Mouse (Mus musculus) cortical plate, adult 2 months (tissue): ENCODE results near the gene Ech1. TPM values are rescaled to one million over a fixed set of nuclear protein-coding genes. Genes with fewer than 3 reads are reported as not detected.

Experiments
- H3K27ac ChIP-seq: fragments of 200-500 bp; 2 replicates; pipeline ENCODE4 v1.5.1; 2012; ENCODE audit warnings: low read length, control low read depth, inconsistent platforms; ENCODE audit not compliant: insufficient read depth
- H3K4me1 ChIP-seq: fragments of 200-500 bp; 2 replicates; pipeline ENCODE4 v1.6.1; 2011; ENCODE audit warnings: low read length; ENCODE audit not compliant: control insufficient read depth, insufficient read depth
- H3K4me3 ChIP-seq: fragments of 200-500 bp; 2 replicates; pipeline ENCODE4 v1.5.1; 2011; ENCODE audit warnings: mild to moderate bottlenecking, low read length, control low read depth; ENCODE audit not compliant: insufficient read depth
- CTCF ChIP-seq: fragments of 200-500 bp; IDR thresholded peaks from 2 replicates; pipeline ENCODE4 v1.5.1; 2011; ENCODE audit warnings: mild to moderate bottlenecking, control low read depth, low read length; ENCODE audit not compliant: insufficient read depth; ENCODE audit errors: extremely low read depth
- POLR2A ChIP-seq: fragments of 200-500 bp; IDR thresholded peaks from 2 replicates; pipeline ENCODE4 v1.6.1; 2011; ENCODE audit warnings: mild to moderate bottlenecking, low read length, control low read depth; ENCODE audit not compliant: insufficient read depth; ENCODE audit errors: extremely low read depth
- polyA plus RNA-seq: library from polyadenylated mRNA; depleted of rRNA; stranded (reverse); fragments of >200 nt; gene quantifications from 2 replicates; pipeline ENCODE4 v1.2.3, GENCODE M21; 2012; rRNA removed

Gene Ech1
- 90.4 and 92.9 TPM in 2 replicates for polyA plus RNA-seq

DNA sequence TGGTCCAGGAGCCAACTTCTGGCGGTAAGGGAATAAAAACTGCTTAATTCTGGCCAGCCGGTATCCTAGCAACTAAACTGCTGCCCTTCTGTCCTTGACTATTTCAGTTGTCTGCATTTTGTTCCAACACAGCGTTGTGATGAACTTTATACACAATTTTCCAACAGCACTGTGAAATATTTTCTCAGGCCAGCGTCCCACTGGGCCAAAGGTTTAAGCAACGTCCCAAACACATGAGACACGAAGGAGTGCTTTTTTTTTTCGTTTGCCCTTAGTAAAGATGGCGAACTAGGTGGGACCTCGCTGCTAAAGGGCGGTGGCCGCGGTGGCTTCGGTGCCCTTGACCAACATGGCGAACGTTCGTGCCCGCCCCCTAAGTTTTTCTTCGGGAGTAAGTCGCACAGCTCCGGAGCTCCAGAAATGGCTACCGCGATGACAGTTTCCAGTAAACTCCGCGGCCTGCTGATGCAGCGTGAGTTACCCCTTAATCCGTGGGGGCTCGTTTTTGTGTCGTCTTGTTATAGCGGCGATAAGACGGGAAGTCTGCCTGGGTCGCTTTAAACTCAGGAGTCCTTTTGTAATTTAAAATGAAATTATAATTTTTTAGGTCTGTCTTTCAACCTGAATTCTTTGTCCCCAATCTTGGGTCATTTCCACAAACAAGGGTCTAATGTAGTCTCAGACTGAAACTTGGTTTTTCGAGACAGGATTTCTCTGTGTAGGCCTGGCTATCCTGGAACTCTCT lies at the start of gene Ech1:
TSS of gene Ech1 (plus strand) at position 277 of the 745 bp plus-strand sequence.
- Histone ChIP-seq H3K4me1 (peaks cover 13% of the 10 kb centered on the region), H3K4me3 (peak within 1 kb of the TSS; percentile 47), H3K27ac (peak within 1 kb of the TSS; percentile 93)
- peak; percentile 73 for TF ChIP-seq POLR2A
- no peak for TF ChIP-seq CTCF

DNA sequence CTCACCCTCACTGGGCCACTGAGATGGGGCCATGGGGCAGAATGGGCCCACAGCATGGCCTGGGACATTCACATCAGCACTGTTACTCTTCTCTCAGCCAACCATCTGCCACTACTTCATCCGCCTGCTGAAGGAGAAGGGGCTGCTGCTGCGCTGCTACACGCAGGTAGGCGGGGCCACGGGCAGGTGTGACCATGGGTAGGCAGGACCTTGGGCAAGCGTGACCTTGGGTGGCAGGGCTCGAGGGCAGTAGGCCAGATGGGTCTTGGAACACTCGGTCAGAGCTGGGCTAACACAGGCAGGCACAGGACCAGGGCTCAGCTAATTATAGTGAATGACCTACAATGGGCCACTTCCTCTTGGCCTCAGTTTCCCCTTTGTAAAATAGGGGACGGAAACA lies 46.2 kb upstream of the Ech1 start:
- TF ChIP-seq CTCF: no peak
- no peak for TF ChIP-seq POLR2A

DNA sequence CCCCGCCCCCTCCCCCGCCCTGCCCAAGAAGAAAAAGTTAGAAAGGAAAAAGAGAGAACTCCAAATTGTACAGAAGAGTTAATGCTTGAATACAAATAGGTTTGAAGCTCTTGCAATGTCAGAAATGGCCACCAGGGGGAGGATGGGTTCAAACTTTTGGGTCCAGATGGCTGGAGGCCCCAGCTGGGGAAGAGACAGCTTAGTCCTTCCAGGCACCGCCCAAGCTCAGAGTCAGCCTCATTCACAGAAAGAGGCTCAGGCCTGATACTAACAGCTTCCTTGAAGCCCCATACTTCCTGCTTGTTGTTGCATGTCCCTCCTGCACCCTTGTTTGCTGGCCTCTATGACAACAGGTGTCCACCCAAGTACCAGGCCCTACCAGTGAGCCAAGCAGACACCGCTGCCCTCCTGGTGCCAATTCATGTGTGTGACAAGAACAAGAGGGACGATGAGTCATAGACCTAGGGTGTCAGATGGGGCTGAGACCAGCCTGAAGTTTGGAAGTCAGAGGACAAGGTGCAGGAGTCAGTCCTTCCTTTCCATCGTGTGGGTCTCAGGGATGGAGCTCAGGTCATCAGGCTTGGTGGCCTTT lies 44.9 kb upstream of the Ech1 start:
- Histone ChIP-seq H3K4me1 (peaks cover 6% of the 10 kb centered on the region; the same call in 1 of the 2 replicates), H3K27ac (0 out of 2 replicates have a peak overlapping the region, but pooled peaks have one; percentile 0), H3K4me3 (no peak overlapping the region)
- TF ChIP-seq CTCF (peak; percentile 70), POLR2A (no peak)

More for the DNA sequence above, 46.2 kb upstream of the Ech1 start:
- Histone ChIP-seq H3K27ac (no peak overlapping the region), H3K4me3 (no peak overlapping the region), H3K4me1 (peaks cover 6% of the 10 kb centered on the region; the same call in 1 of the 2 replicates)

DNA sequence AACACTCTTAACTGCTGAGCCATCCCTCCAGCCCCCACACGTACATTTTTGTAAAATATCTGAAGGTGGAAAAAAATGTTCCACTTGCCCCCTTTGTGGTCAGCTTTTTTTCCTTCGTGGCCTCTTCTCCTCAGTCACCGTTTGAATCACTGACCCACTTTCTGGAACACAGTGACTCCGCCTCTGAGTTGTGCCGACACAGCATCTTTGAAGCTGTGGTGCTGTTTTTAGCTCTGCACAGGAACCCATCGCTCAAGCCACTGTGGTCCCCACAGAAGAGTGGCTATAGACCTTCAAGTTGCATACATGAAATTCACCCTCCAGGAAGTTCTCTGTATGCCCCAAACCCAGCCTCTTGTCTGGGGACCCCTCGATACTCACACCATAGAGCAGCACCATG lies 44.2 kb upstream of the Ech1 start:
- peak overlapping the region; percentile 78; the same call in 1 of the 2 replicates for H3K27ac ChIP-seq
- peaks cover 6% of the 10 kb centered on the region; the same call in 1 of the 2 replicates for H3K4me1 ChIP-seq
- TF ChIP-seq CTCF: no peak
- TF ChIP-seq POLR2A: no peak
- H3K4me3 ChIP-seq: no peak overlapping the region

DNA sequence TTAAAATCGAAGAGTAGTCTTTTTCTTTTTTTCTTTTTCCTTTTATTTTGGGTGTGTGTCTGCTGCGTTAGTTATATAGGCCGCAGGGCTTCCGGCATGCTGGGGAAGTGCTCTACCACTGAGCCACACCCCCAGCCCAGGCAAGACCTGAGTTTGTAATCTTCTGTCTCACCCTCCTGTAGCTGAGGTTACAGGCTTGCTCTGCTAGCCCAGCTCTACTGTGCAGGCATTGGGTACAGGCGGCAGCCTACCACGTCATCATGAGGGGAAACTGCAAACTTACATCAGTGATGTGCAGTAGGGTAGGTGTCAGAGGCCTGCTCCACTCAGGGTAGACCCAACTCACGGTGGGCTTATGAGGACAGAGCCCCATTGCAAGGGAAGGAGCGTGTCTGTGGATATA lies 43.8 kb upstream of the Ech1 start:
- TF ChIP-seq CTCF (no peak), POLR2A (no peak)
- H3K4me3 ChIP-seq: no peak overlapping the region
- peak overlapping the region; percentile 78; the same call in 1 of the 2 replicates for H3K27ac ChIP-seq

DNA sequence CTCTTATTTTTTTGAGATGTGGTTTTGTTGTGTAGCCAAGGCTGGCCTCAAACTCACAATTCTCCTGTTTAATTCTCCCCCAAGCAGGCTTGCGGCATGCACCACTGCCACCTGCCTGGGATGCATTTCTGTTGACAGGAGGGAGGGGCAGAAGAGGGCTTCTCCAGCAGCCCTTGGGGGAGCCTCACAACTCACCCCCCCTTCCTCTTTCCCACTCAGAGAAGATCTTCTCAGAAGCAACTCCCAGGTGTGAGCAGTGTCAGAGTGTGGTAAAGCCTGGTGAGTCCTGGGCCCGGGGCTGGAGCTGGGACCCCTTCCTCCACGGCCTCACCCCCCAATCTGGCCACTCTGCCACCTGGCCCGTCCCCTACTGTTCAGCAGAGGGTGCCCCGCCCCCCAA lies 39.9 kb upstream of the Ech1 start:
- no peak overlapping the region for H3K4me3 ChIP-seq

More for the DNA sequence above, 43.8 kb upstream of the Ech1 start:
- H3K4me1 ChIP-seq: peaks cover 6% of the 10 kb centered on the region; the same call in 1 of the 2 replicates

DNA sequence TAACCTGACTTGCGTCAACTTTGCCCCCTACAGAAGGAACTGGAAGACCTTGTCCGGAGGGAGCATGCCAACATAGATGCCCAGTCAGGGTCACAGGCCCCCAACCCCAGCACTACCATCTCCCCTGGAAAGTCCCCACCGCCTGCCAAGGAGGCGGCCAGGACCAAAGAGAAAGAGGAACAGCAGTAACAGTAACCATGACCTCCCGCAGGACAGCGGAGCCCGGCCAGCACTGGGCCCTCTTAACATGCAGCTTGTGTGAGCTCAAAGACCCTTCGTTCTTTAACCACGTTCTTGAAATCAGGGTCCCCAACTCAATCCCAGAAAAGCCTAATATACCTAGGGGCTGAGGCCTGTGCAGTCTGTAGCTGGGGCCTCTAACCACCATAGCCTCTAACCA lies 37.1 kb upstream of the Ech1 start:
- H3K27ac ChIP-seq: no peak overlapping the region
- H3K4me3 ChIP-seq: no peak overlapping the region
- H3K4me1 ChIP-seq: no peaks in the 10 kb centered on the region
- TF ChIP-seq CTCF: no peak
- no peak for TF ChIP-seq POLR2A

More for the DNA sequence above, 39.9 kb upstream of the Ech1 start:
- Histone ChIP-seq H3K27ac (no peak overlapping the region), H3K4me1 (peaks cover 6% of the 10 kb centered on the region; the same call in 1 of the 2 replicates)
- TF ChIP-seq POLR2A (no peak), CTCF (no peak)

DNA sequence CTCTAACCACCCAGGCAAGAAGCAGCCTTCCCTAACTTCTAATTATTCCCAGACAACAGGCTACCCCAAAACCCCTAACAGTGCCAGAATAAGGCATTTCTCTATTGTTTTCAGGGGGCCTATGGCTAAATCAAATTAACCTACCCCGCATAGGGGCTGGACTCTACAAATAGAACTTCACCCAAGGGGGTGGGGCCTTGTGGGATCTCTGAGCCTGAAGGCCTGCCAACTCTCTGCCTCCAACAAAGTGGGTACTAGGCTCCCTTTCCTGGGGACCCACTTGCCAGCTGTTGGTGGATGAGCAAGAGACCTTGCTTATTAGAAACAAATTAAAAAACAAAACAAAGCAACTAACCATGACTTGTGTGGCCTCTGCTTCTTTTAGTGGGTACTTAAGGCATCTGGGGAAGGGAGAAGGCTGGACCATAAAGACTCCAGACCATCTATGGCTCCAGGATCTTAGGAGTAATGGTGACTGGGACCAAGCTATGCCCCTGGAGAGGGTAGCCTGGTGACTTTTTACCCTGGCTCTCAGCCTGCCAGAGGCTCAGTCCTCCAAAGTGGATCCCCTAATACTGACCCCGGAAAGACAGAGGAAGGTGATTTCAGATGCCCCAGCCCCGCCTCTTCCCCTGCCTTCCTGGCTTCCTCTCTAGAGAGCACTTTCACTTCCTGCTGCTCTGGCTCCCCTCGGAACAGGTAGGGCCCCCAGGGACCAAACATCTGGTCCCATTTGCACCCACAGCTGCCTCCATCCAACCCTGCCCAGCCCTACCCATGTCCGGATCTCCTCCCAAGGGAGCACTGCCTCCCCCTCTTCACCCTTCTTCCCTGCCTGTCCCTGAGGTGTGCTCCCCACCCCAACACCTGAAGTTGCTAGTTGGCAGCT lies 36.5 kb upstream of the Ech1 start, which contains the start of gene Rinl:
TSS of gene Rinl (plus strand) at position 663 of the 889 bp plus-strand sequence.
- no peak for TF ChIP-seq CTCF
- no peak for TF ChIP-seq POLR2A
- no peak within 1 kb of the TSS for H3K4me3 ChIP-seq

DNA sequence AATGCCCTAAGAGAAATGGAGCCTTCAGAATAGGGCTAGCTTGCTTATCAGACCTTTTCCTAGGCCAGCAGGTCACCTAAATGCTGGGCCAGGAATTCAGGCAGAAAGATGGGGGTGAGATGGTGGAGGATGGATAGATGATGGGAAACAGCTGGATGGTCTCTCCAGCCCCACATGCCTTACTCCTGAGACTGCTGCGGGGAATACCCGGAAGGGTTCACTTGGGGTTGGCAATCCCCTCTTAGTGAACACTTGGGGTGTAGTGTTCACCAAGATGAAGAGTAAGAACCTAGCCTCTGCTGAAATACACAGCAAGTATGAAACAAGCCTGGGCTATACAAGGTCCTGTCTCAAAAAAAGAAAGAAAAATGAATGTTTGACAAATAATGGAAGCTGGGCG lies 35.8 kb upstream of the Ech1 start:
- H3K27ac ChIP-seq: no peak overlapping the region
- TF ChIP-seq POLR2A: no peak
- no peak for TF ChIP-seq CTCF

More for the DNA sequence above, 36.5 kb upstream of the Ech1 start, which contains the start of gene Rinl:
- H3K4me1 ChIP-seq: no peaks in the 10 kb centered on the region
- no peak within 1 kb of the TSS for H3K27ac ChIP-seq

More for the DNA sequence above, 35.8 kb upstream of the Ech1 start:
- H3K4me3 ChIP-seq: no peak overlapping the region
- H3K4me1 ChIP-seq: no peaks in the 10 kb centered on the region
